Mouse (Mus musculus) right cerebral cortex, postnatal 25 days (tissue): Measurements from ENCODE around the gene Vav2.

Source experiments
- DNase-seq: peaks from one replicate; pipeline ENCODE4 v3.0.0; 2022

Gene Vav2

GRCm38 (mm10) chr2:27441767-27442707 is 15.2 kb upstream of the Vav2 start, which contains the start of gene Brd3os:
Gene Brd3os (plus strand): TSS chr2:27442324.
- DNase-seq: peak; percentile 96

- no peak for DNase-seq
Measured at GRCm38 (mm10) chr2:27438281-27438680, 11.4 kb upstream of the Vav2 start.

GRCm38 (mm10) chr2:27437876-27438275 is 11.0 kb upstream of the Vav2 start:
- DNase-seq: no peak

GRCm38 (mm10) chr2:27432599-27432998 is 5.8 kb upstream of the Vav2 start:
- DNase-seq: no peak

- peak; percentile 63 for DNase-seq
Measured at GRCm38 (mm10) chr2:27430621-27431020, 3.8 kb upstream of the Vav2 start.

GRCm38 (mm10) chr2:27428071-27428470 is 1.2 kb upstream of the Vav2 start:
- DNase-seq: peak; percentile 73

GRCm38 (mm10) chr2:27426406-27426854 is 403 bp downstream of the Vav2 start:
- peak; percentile 48 for DNase-seq

- DNase-seq: no peak
Measured at GRCm38 (mm10) chr2:27425751-27426405, 955 bp downstream of the Vav2 start.

- DNase-seq: no peak
Measured at GRCm38 (mm10) chr2:27425161-27425611, 1.6 kb downstream of the Vav2 start.

- DNase-seq: no peak
Measured at GRCm38 (mm10) chr2:27423596-27423995, 3.2 kb downstream of the Vav2 start.

- no peak for DNase-seq
Measured at GRCm38 (mm10) chr2:27421293-27422068, 5.4 kb downstream of the Vav2 start.

GRCm38 (mm10) chr2:27418577-27419070 is 8.2 kb downstream of the Vav2 start:
- DNase-seq: no peak

GRCm38 (mm10) chr2:27417648-27418153 is 9.1 kb downstream of the Vav2 start:
- no peak for DNase-seq

- DNase-seq: no peak
Measured at GRCm38 (mm10) chr2:27416425-27416824, 10.4 kb downstream of the Vav2 start.

GRCm38 (mm10) chr2:27415060-27415783 is 11.6 kb downstream of the Vav2 start:
- DNase-seq: no peak

- no peak for DNase-seq
Measured at GRCm38 (mm10) chr2:27413936-27414657, 12.7 kb downstream of the Vav2 start.

GRCm38 (mm10) chr2:27413582-27413935 is 13.3 kb downstream of the Vav2 start:
- no peak for DNase-seq

- no peak for DNase-seq
Measured at GRCm38 (mm10) chr2:27412245-27412800, 14.5 kb downstream of the Vav2 start.

- DNase-seq: no peak
Measured at GRCm38 (mm10) chr2:27411688-27412174, 15.1 kb downstream of the Vav2 start.

GRCm38 (mm10) chr2:27410518-27411140 is 16.2 kb downstream of the Vav2 start:
- no peak for DNase-seq
